Mouse (Mus musculus): ENCODE data around the gene Trim13. TPM values are rescaled to one million over a fixed set of nuclear protein-coding genes. Genes with fewer than 3 reads are reported as not detected.
A peak's percentile ranks its signal among the peaks of the same experiment; 100 is the strongest.

Gene Trim13
- polyA plus RNA-seq, 1 experiment from 2014 or later: 3.9 TPM

DNA sequence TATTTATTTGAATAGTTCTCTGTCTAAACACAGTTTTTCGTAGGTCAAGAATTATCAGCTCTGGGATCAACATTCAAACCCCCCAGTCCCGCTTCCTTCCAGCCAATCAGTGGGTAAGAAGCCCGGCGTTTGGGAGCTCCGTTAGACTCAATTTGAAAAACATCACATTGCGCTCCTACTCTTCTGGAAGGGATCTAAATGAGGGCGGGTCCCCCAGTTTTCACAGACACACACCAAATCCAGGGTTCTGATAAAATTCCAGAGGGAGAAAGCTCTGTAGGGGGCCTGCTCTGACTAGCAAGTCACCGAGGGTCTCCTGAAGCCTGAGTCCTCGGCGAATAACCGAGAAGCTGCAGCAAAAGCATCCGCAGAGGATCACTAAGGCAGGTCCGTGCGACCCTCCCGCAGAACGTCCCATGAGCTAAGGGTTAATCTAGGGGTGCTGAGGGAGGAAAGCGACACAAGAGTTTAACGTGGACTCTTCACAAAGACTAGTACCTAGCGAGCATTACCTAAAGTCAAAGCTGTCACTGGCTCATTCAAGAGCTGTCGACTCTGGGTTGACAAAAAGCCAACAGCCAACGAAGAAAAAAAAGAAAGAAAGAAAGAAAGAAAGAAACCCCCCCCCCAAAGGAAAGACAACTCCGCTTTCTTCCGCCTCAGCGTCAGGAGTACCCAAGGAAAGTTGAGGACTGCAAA is 49.3 kb downstream of the Trim13 start:
- H3K9me3 ChIP-seq (replicated peaks; ENCODE audit: control insufficient read depth, low read length): no peaks in the 10 kb centered on the region
- H3K4me1 ChIP-seq (ENCODE audit: control insufficient read depth, low read depth, low read length): peaks cover 15% of the 10 kb centered on the region
- ATAC-seq (ENCODE audit: low read depth): no peak
- H3K27ac ChIP-seq (ENCODE audit: low read length): peak overlapping the region; percentile 95
- under 1% methylated on average over 24 of the region's 24 CpGs for WGBS (ENCODE audit: insufficient replicate concordance)
- peak overlapping the region; percentile 100 for H3K9ac ChIP-seq (ENCODE audit: low read depth, low read length)
- no peaks in the 10 kb centered on the region for H3K27me3 ChIP-seq (ENCODE audit: control insufficient read depth, insufficient read depth, low read depth, low read length)
- H3K36me3 ChIP-seq (ENCODE audit: control insufficient read depth, insufficient read depth): peaks cover 3% of the 10 kb centered on the region; the same call in 1 of the 2 replicates
- H3K4me3 ChIP-seq (ENCODE audit: low read depth, low read length): peak overlapping the region; percentile 95
- H3K4me2 ChIP-seq (ENCODE audit: low read depth, low read length): peak overlapping the region; percentile 95

DNA sequence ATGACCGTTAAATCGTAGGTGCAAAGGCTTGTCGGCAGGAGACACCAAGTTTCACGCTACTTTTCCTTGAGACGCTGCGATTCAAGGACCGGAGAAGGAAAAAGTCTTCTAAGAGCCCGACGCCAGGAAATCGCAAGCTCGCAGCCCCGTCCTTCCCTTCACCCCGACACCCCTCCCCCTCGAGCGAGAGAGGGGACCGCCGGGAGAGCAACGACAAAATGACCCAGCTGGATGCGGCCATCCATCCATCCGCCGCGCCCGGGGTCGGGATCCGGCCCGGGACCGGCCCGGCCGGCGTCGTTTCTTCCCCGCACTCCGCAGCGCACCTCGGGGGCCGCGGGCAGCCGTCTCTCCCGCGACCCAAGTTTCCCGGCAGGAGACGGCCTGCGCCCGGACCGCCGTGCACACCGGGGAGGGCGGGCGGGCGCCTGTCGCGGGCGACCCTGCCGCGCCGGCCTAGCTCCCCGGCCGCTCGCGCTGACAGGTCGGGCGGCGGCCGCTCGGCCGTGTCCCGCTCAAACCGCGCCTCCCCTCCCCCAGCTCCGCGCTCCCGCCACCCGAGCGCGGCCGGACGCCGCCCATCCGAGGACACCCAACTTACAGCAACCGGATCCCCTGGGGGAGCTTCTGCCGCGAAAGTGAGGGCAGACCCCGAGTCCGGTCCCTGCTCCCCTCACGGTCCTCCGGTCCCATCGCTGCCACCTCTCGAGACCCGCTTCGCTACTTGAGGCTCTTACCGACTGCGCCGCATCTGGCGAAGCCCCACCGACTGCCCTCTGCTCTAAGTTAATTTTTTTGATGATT is 50.0 kb downstream of the Trim13 start:
- ATAC-seq (ENCODE audit: low read depth): peak; percentile 73
- Histone ChIP-seq H3K9ac (ENCODE audit: low read depth, low read length) (peak overlapping the region; percentile 100), H3K4me2 (ENCODE audit: low read depth, low read length) (peak overlapping the region; percentile 95), H3K27me3 (ENCODE audit: control insufficient read depth, insufficient read depth, low read depth, low read length) (no peaks in the 10 kb centered on the region), H3K9me3 (replicated peaks; ENCODE audit: control insufficient read depth, low read length) (no peaks in the 10 kb centered on the region), H3K4me3 (ENCODE audit: low read depth, low read length) (peak overlapping the region; percentile 95), H3K36me3 (ENCODE audit: control insufficient read depth, insufficient read depth) (peaks cover 2% of the 10 kb centered on the region; the same call in 1 of the 2 replicates), H3K27ac (ENCODE audit: low read length) (peak overlapping the region; percentile 95), H3K4me1 (ENCODE audit: control insufficient read depth, low read depth, low read length) (peaks cover 19% of the 10 kb centered on the region)
- under 1% methylated on average over 93 of the region's 95 CpGs for WGBS (ENCODE audit: insufficient replicate concordance)

DNA sequence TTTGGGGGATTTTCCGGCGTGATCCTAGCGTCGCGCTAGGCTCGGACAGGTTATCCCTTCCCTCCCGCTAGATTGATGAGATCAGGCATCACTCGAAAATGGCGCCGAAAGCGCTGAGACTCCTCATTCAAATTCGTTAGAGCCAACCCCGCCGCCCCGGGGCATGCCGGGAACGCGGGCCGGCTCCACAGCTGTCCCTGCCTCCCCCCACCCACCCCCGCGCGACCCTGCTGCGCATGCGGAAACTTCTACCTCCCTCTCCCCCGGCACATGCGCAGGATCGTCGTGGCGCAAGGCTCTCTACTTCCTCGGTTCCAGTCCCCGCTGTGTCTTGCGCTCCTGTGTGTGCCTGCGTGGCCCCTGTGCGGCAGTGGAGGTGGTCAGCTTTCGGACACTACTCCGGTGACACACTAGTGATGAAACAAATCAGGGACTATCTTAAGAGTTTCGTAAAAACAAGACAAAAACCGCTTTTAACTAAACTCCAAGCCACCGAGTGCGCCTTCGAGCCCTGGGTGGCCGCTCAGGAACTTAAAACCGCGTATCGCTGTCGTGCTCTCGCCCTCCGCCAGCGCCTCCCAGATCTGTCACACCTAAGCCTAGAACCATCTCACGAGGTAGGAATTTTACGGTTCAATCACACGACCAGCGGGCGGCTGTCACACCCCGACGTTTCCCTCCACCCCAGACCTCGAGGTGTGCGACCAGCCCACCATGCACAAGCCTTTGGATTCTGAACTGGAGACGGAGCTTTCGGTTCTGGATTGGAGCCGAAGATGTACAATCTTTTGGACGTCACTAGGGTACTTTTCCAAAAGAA is 50.8 kb downstream of the Trim13 start:
- Histone ChIP-seq H3K27me3 (ENCODE audit: control insufficient read depth, insufficient read depth, low read depth, low read length) (no peaks in the 10 kb centered on the region), H3K4me2 (ENCODE audit: low read depth, low read length) (peak overlapping the region; percentile 95), H3K4me1 (ENCODE audit: control insufficient read depth, low read depth, low read length) (peaks cover 22% of the 10 kb centered on the region), H3K36me3 (ENCODE audit: control insufficient read depth, insufficient read depth) (no peaks in the 10 kb centered on the region), H3K9ac (ENCODE audit: low read depth, low read length) (peak overlapping the region; percentile 100), H3K27ac (ENCODE audit: low read length) (peak overlapping the region; percentile 95), H3K4me3 (ENCODE audit: low read depth, low read length) (peak overlapping the region; percentile 95), H3K9me3 (replicated peaks; ENCODE audit: control insufficient read depth, low read length) (no peaks in the 10 kb centered on the region)
- peak; percentile 89 for ATAC-seq (ENCODE audit: low read depth)
- WGBS (ENCODE audit: insufficient replicate concordance): 1% methylated on average over 62 of the region's 62 CpGs

DNA sequence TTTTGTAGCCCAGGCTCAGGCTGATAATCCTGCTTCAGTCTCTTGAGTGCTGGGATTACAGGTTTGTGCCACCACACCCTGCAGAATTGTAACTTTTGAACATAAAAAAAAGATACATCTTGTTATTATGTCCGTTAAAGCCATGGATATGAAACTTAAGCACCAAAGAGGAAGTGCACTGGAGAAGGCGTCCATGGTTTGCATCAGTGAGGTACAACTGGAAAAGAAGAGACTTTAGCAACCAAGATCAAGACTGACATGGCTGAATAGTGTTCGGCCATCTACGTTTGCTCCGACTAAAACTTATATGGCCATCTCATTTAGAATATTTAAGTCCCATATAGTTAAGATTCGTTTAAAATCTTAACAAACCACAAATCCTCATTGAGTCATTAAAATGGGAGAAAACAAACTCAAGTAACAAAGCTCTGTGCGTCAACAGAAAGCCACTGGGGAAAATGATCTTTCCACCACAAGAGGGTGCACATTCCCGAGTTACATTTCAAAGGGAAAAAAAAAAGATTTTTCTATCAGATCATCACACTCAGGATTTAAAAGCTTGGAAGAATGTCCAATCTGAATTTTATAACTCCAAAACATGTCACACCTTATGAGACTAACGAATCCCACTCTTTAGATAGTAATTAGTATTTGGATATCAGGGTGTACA is 52.4 kb downstream of the Trim13 start:
- Histone ChIP-seq H3K4me1 (ENCODE audit: control insufficient read depth, low read depth, low read length) (peaks cover 30% of the 10 kb centered on the region), H3K36me3 (ENCODE audit: control insufficient read depth, insufficient read depth) (no peaks in the 10 kb centered on the region), H3K4me2 (ENCODE audit: low read depth, low read length) (peak overlapping the region; percentile 95), H3K4me3 (ENCODE audit: low read depth, low read length) (peak overlapping the region; percentile 95), H3K27ac (ENCODE audit: low read length) (peak overlapping the region; percentile 95), H3K9me3 (replicated peaks; ENCODE audit: control insufficient read depth, low read length) (no peaks in the 10 kb centered on the region), H3K27me3 (ENCODE audit: control insufficient read depth, insufficient read depth, low read depth, low read length) (no peaks in the 10 kb centered on the region), H3K9ac (ENCODE audit: low read depth, low read length) (peak overlapping the region; percentile 100)
- no peak for ATAC-seq (ENCODE audit: low read depth)
- 23% methylated on average over 9 of the region's 9 CpGs for WGBS (ENCODE audit: insufficient replicate concordance)

MicroRNAs encoded within 50 kb of the gene (microRNA counts, 519-probe panel; counts per million panel counts)
- 4,177 counts per million, percentile 98 among the panel's probes with 10 or more counts for microRNA mmu-miR-15a
- microRNA mmu-miR-16: 4,859 counts per million, percentile 100 among the panel's probes with 10 or more counts

Small RNA genes lying within 50 kb of the gene (microRNA-seq; reads per million reads assigned to microRNA genes)
- gene Mir15a (12,881 reads per million, percentile 94 among the genes with 10 or more reads in this experiment), gene Mir16-1 (5,089 reads per million, percentile 88 among the genes with 10 or more reads in this experiment)

Other genes with a start within 250 kb of the Trim13 start
- 5.0 and 5.5 TPM in 2 replicates for gene Ebpl, start 237.8 kb upstream of the Trim13 start, polyA plus RNA-seq (2015; fragmentation: Nextera tagmentation; extraction: Ambion mirVana)
- gene Kpna3, start 158.4 kb upstream of the Trim13 start, polyA plus RNA-seq (2015; fragmentation: Nextera tagmentation; extraction: Ambion mirVana): 19.4 and 20.6 TPM in 2 replicates
- gene Spryd7, start 41.4 kb upstream of the Trim13 start, polyA plus RNA-seq (2015; fragmentation: Nextera tagmentation; extraction: Ambion mirVana): 5.0 and 7.9 TPM in 2 replicates
- 0.38 and 0.46 TPM in 2 replicates for gene Kcnrg, start 9.2 kb downstream of the Trim13 start, polyA plus RNA-seq (2015; fragmentation: Nextera tagmentation; extraction: Ambion mirVana)